Mouse (Mus musculus): ENCODE results near the gene Abhd16b.

Gene Abhd16b

DNA sequence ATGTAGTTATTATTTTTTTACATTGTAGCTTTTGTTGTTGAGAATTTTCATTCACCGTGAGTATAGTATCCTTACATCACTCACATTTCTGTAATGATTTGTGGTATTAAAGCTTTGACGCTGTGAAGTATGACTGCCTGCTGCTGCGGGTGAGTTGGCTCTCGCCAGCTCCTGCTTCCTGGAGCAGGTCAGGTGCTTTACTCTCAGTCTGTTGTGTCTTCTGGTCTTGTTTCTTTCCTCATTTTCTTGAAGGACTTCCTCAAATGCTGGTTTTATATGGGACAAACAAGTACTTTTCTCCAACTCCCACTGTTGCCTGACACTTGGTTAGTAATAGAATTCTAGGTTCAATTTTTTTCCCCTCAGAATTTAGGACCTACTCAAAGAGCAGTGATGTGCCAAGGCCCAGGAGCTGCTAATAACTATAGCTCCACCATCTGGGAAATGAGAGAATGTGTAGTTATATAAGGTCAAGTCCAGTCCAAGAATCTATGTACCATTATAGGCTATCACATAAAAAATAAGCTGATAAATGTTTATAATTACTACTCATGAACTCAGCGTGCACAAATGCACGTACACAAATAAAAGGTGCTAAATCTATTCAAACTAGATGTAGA, 48.9 kb downstream of the Abhd16b start:
- no peak for DNase-seq (ENCODE audit: low spot score)

All from adipocyte (in vitro differentiated cells).